Comparison of ENCODE assay signal across 8 mouse cellular contexts in the genomic region with DNA sequence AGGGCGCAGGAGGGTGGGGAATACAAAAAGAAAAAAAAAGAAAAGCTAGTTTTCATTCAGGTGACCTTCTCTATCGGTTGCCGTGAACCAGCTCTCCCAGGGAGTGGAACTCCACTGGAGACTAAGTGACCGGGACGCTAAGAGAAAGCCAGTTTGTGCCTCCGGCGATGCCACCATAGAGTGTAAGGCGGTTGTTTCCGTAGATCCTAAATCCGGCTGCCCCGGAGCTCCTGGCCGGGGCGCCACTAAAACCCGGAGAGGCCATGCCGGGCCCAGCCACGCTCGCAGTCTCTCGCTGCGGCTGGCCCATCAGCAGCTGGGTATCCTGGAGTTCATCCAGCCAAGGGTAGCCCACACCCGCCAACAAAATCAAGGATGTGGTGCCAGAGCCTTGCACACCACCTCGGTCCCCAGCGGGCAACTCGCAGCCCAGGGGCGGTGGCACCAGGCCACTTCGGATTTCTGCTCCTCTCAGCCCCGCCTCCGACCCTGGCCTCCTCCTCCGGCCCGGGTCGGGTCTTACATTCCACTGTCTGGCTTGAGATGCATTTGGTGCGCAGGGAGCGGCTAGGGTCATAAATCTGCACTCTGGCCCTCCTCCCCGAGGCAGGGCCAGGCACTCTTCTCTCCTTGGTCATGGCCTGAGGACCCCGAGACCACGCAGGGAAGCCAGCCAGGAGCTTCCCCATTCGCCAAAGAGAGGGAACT. TPM values are rescaled to one million over a fixed set of nuclear protein-coding genes. Genes with fewer than 3 reads are reported as not detected.
A peak's percentile ranks its signal among the peaks of the same experiment; 100 is the strongest.
DNase-seq lines count a peak whose midpoint lies in the region; ATAC-seq and TF ChIP-seq lines count a peak whose summit lies in the region.

No protein-coding gene starts in this region.

- no peaks in the 10 kb centered on the region for H3K9me3 ChIP-seq in hindbrain, embryonic 13.5 days

- no peaks in the 10 kb centered on the region for H3K36me3 ChIP-seq in hindbrain, embryonic 13.5 days

- intact Hi-C loops in left cerebral cortex, adult 2 months (cut with DNase I) = no loop called here

- DNase-seq in ZHBTc4 (ENCODE audit: low read depth, low spot score) = peak; percentile 96
- DNase-seq in cerebellum, postnatal 14 days = peak; percentile 89 to 90
- DNase-seq in frontal cortex, postnatal 36 days (ENCODE audit: low spot score in 2 of 2) = peak; percentile 74 to 75
- DNase-seq in left cerebral cortex, adult 2 months (ENCODE audit: extremely low spot score in 1 of 2, low spot score in 2 of 2) = peak; percentile 64 to 73
- peak; percentile 93 to 96 for DNase-seq in lung, postnatal 4 days
- peak; percentile 70 for DNase-seq in right cerebral cortex, adult 18-20 months
- no peak for DNase-seq in c-Kit-positive CD71-positive TER-119-positive erythroid progenitor cells, embryonic 14.5 days (ENCODE audit: low spot score)

- no peaks in the 10 kb centered on the region for H3K27me3 ChIP-seq in hindbrain, embryonic 13.5 days

- H3K9ac ChIP-seq in hindbrain, embryonic 13.5 days = peak overlapping the region; percentile 99

- no peak for ATAC-seq in hindbrain, embryonic 13.5 days (ENCODE audit: low FRiP score)

- peaks cover 43% of the 10 kb centered on the region for H3K4me1 ChIP-seq in hindbrain, embryonic 13.5 days (replicated peaks)

- peak overlapping the region; percentile 100 for H3K27ac ChIP-seq in hindbrain, embryonic 13.5 days
- peak overlapping the region; percentile 99 for H3K27ac ChIP-seq in left cerebral cortex, adult 2 months

- H3K4me2 ChIP-seq in hindbrain, embryonic 13.5 days = peak overlapping the region; percentile 90

- no peak; the same call in 1 of the 2 replicates for TF ChIP-seq CTCF in left cerebral cortex, adult 2 months (IDR thresholded peaks at IDR 0.05)

- peak overlapping the region; percentile 99 for H3K4me3 ChIP-seq in hindbrain, embryonic 13.5 days
- H3K4me3 ChIP-seq in left cerebral cortex, adult 2 months = peak overlapping the region; percentile 90

- WGBS in hindbrain, embryonic 13.5 days = under 1% methylated on average over 36 of the region's 36 CpGs

RNA-seq across cellular contexts. Expression of a gene that starts 4.0 kb away (rescaled TPM):
- 33.1 and 35.8 TPM in 2 replicates for polyA plus RNA-seq in hindbrain, embryonic 13.5 days (2015; fragmentation: Nextera tagmentation; extraction: Ambion mirVana)
- total RNA-seq in left cerebral cortex, adult 2 months (2021) = 100 to 1,000 TPM; 139 to 141 TPM
